Mouse (Mus musculus) embryonic facial prominence, embryonic 11.5 days (tissue): ENCODE results near the gene Rnf11. TPM values are rescaled to one million over a fixed set of nuclear protein-coding genes. Genes with fewer than 3 reads are reported as not detected.

Experiments used
- ATAC-seq: fragments of 200-750 bp; cut with Nextera tagmentation; replicated peaks from 2 replicates; pipeline ENCODE4 v1.8.0; 2017; ENCODE audit warnings: low read depth; ENCODE audit not compliant: insufficient number of reproducible peaks, low FRiP score, low TSS enrichment
- DNase-seq: peaks from one replicate; pipeline ENCODE4 v3.0.0-alpha.2; 2015; ENCODE audit warnings: low spot score
- H3K27ac ChIP-seq: fragments of 300-500 bp; sonication (generic); replicated peaks from 2 replicates; pipeline ENCODE4 v1.5.1; 2014; ENCODE audit warnings: mild to moderate bottlenecking, low read depth, low read length, control low read depth
- H3K27me3 ChIP-seq: fragments of 300-500 bp; sonication (generic); 2 replicates; pipeline ENCODE4 v1.6.1; 2014; ENCODE audit warnings: mild to moderate bottlenecking, low read length, moderate library complexity, mixed read lengths; ENCODE audit not compliant: control insufficient read depth, insufficient read depth
- H3K36me3 ChIP-seq: fragments of 300-500 bp; sonication (generic); replicated peaks from 2 replicates; pipeline ENCODE4 v1.6.1; 2014; ENCODE audit warnings: low read depth, mild to moderate bottlenecking, low read length, moderate library complexity, mixed read lengths; ENCODE audit not compliant: control insufficient read depth, insufficient read depth
- H3K4me1 ChIP-seq: fragments of 300-500 bp; sonication (generic); 2 replicates; pipeline ENCODE4 v1.6.1; 2014; ENCODE audit warnings: low read length, mixed read lengths; ENCODE audit not compliant: control insufficient read depth, insufficient read depth
- H3K4me2 ChIP-seq: fragments of 300-500 bp; sonication (generic); 2 replicates; pipeline ENCODE4 v1.6.1; 2014; ENCODE audit warnings: low read depth, mild to moderate bottlenecking, control low read depth, low read length, moderate library complexity
- H3K4me3 ChIP-seq: fragments of 300-500 bp; sonication (generic); 2 replicates; pipeline ENCODE4 v1.5.1; 2014; ENCODE audit warnings: low read depth, low read length, control low read depth
- H3K9ac ChIP-seq: fragments of 300-500 bp; sonication (generic); replicated peaks from 2 replicates; pipeline ENCODE4 v1.6.1; 2014; ENCODE audit warnings: mild to moderate bottlenecking, control low read depth, low read length
- H3K9me3 ChIP-seq: fragments of 300-500 bp; sonication (generic); replicated peaks from 2 replicates; pipeline ENCODE4 v1.6.1; 2016; ENCODE audit warnings: mild to moderate bottlenecking, low read length, inconsistent platforms, mixed read lengths; ENCODE audit not compliant: control insufficient read depth
- WGBS: fragments of 180-500 bp; shearing (Covaris S2); extraction: QIAGEN DNeasy Blood & Tissue Kit; methylation state at CpG from one replicate; pipeline ENCODE4 v1.1.7; 2014; 5-methylcytosine and 5-hydroxymethylcytosine counted together
- polyA plus RNA-seq: library from polyadenylated mRNA; unstranded; fragments of >200 nt; fragmentation: Nextera tagmentation; extraction: Ambion mirVana; gene quantifications from 2 replicates; pipeline ENCODE4 v1.2.1, GENCODE M21; 2014

Gene Rnf11
- polyA plus RNA-seq, 1 experiment from 2014 or later, result 50.8 TPM

DNA sequence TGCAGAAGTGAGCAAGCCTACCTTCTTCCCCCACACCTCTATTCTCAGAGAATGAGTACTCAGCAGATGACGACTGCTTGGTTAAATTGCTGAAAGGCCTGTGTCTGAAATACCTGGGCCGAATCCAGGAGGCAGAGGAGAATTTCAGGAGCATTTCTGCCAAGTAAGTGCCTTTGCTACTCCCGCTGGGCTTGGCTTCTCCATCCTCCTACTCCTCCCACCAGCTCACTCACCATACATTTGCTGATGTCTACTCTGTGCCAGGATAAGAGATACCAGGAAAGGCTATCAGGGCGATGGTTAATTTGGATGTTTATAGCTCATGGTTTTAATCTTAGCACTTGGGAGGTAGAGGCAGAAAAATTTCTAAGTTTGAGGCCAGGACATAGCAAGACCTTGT is 41.9 kb downstream of the Rnf11 start:
- no peaks in the 10 kb centered on the region for H3K4me1 ChIP-seq
- H3K36me3 ChIP-seq, result no peaks in the 10 kb centered on the region
- WGBS, result 82% methylated on average over 4 of the region's 4 CpGs
- ATAC-seq, result no peak
- no peaks in the 10 kb centered on the region for H3K9me3 ChIP-seq
- DNase-seq, result no peak
- no peaks in the 10 kb centered on the region for H3K27me3 ChIP-seq
- no peak overlapping the region for H3K9ac ChIP-seq
- H3K27ac ChIP-seq, result no peak overlapping the region
- H3K4me3 ChIP-seq, result no peak overlapping the region
- H3K4me2 ChIP-seq, result no peak overlapping the region

DNA sequence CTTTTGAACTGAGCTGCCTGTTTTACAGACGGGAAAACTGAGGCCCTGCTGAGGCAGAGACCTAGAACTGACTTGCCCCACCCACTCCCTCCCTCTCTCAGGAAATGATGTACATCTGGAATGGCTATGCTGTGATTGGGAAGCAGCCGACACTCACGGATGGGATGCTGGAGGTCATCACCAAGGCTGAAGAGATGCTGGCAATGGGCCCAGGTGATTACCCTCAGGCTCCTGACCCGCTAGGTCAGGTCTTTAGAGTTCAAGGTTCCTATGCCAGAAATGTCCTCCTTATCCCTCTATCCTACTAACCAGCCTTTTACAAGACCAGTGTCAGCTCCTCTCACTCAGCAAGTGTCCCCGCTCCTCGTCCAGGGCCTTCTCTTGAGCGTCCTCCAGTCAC is 42.4 kb downstream of the Rnf11 start:
- H3K4me2 ChIP-seq, result no peak overlapping the region
- WGBS, result 84% methylated on average over 7 of the region's 7 CpGs
- H3K9me3 ChIP-seq, result no peaks in the 10 kb centered on the region
- no peaks in the 10 kb centered on the region for H3K27me3 ChIP-seq
- H3K4me1 ChIP-seq, result no peaks in the 10 kb centered on the region
- H3K4me3 ChIP-seq, result no peak overlapping the region
- no peaks in the 10 kb centered on the region for H3K36me3 ChIP-seq
- ATAC-seq (no peak), DNase-seq (no peak)
- no peak overlapping the region for H3K27ac ChIP-seq
- H3K9ac ChIP-seq, result no peak overlapping the region

DNA sequence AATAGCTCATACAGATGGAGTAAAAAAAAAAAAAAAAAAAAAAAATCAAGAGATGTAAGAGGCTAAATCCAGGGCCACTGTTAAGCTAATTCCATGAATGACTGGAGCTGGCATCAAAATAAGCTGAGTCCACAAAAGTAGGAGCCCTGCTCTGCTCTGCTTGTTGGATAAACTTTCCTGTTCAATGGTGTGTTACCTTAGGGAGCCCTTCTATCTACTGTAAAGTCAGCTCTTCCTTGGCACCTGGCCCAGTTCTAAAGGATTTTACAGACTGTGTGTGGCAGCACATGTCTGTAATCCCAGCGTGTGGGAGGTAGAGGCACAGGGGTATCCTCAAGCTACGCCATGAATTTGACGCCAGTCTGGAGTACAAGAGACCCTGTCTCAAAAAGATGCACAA is 43.5 kb downstream of the Rnf11 start:
- WGBS, result 93% methylated on average over 3 of the region's 3 CpGs
- H3K27me3 ChIP-seq, result no peaks in the 10 kb centered on the region
- DNase-seq, result no peak

DNA sequence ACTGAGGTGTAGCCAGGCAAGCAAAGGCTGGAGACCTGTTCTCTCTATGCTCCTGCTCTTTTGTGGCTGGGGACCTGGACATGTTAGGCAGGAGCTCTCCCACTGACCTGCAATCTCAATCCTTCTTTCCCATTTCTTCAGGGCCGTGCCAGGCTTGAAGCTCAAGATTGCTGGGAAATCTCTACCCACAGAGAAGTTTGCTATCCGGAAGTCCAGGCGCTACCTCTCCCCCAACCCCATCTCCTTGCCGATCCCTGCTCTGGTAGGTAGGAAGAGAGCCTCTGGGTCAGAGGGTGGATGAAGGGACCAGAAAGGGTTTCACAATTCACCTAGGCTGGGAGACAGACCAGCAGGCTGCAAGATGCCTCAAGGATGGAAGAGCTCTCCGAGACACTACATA is 44.1 kb downstream of the Rnf11 start:
- no peak overlapping the region for H3K27ac ChIP-seq
- no peak for ATAC-seq
- H3K27me3 ChIP-seq, result no peaks in the 10 kb centered on the region
- H3K36me3 ChIP-seq, result no peaks in the 10 kb centered on the region
- 93% methylated on average over 5 of the region's 5 CpGs for WGBS
- DNase-seq, result no peak
- H3K4me1 ChIP-seq, result no peaks in the 10 kb centered on the region
- no peaks in the 10 kb centered on the region for H3K9me3 ChIP-seq
- no peak overlapping the region for H3K4me3 ChIP-seq
- H3K9ac ChIP-seq, result no peak overlapping the region
- no peak overlapping the region for H3K4me2 ChIP-seq

More for the DNA sequence above, 43.5 kb downstream of the Rnf11 start:
- no peaks in the 10 kb centered on the region for H3K36me3 ChIP-seq
- H3K9me3 ChIP-seq, result no peaks in the 10 kb centered on the region
- no peak overlapping the region for H3K9ac ChIP-seq
- ATAC-seq, result no peak
- H3K4me3 ChIP-seq, result no peak overlapping the region
- H3K4me1 ChIP-seq, result no peaks in the 10 kb centered on the region
- no peak overlapping the region for H3K4me2 ChIP-seq
- no peak overlapping the region for H3K27ac ChIP-seq

DNA sequence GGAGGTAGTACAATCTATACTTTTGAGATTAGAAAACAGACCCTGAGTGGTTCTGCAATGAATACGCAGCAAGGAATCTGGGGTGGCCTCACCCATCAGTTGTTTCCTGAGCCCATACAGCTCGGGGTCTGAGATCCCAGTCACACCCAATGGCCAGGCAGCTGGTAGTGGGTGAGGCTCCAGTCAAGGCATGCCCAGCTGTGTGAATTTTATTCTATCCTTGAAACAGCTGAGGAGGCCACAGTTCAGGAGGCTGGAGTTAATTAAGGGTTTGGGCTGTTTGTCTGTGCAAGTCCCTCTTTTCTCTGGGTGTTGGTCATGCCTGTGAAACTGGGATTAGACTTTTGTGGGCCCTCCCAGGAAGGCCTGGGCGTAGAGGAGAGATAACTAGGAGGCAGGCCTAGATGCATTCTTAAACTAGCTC is 44.7 kb downstream of the Rnf11 start:
- H3K27ac ChIP-seq, result no peak overlapping the region
- no peak overlapping the region for H3K9ac ChIP-seq
- no peak for ATAC-seq
- DNase-seq, result no peak
- no peaks in the 10 kb centered on the region for H3K36me3 ChIP-seq
- H3K4me2 ChIP-seq, result no peak overlapping the region
- no peak overlapping the region for H3K4me3 ChIP-seq
- H3K4me1 ChIP-seq, result no peaks in the 10 kb centered on the region
- H3K27me3 ChIP-seq, result no peaks in the 10 kb centered on the region
- no peaks in the 10 kb centered on the region for H3K9me3 ChIP-seq
- 70% methylated on average over 3 of the region's 3 CpGs for WGBS

DNA sequence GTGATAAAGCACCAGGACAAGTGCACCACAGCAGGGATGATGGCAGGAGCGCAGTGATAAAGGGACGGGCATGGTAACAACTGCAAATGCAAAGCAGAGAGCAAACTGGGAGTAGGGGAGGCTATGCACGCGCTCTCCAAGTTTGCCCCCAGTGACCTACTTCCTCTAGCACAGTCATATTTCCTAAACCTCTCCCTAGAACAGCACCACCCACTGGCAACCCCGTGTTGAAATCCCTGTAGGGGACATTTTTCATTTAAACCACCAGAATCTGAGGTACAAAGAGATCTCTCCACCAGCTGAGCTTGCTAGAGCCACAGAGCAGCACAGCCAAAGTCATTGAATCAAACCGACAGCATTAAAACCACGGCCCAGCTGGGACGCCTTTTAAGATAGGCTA is 45.4 kb downstream of the Rnf11 start:
- no peak for DNase-seq
- WGBS, result 77% methylated on average over 8 of the region's 8 CpGs

DNA sequence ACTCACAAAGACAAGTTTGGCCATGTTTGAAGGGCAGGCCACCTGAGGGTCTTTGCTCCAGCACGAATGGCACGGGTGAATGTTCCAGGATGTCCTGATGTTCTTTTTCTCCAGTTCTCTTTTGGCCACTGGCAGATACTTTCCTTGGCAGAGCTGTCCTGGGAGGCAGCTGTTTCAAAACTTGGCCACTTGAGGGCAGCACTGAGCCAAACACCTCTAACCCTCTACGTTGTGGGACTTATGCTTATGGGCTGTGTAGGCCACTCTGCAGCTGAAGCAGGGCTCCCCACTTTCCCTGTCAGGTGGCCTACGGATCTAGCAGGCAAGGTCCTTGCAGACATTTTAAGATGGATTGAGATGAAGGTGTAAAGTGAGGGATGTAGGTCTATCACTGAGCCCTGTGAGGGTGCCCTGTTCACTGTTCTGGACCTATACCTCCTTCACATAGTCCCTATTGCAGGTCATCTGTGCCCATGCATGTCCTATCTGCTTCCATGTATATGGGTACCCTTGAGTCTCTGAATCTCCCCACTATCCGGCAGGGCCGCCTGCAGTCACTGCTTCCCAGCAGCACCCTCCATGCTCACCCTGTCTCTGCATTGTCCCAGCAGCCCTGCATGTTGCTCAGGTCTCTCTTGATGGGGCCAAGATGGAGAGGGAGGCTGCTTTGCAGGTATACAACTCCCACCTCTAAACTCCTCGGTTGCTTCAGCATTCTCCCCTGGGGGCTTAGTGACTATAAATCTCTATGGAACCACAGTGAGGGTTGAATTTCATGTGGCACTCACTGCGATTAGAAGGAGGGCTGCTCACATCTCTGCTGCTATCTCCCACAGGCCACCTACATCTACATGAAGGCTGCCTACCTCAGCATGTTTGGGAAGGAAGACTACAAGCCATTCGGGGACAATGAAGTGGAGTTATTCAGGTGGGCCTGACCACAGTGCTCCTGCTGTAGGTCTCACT is 46.3 kb downstream of the Rnf11 start:
- Histone ChIP-seq H3K27ac (no peak overlapping the region), H3K4me1 (no peaks in the 10 kb centered on the region), H3K4me2 (no peak overlapping the region), H3K9me3 (no peaks in the 10 kb centered on the region), H3K27me3 (no peaks in the 10 kb centered on the region), H3K9ac (no peak overlapping the region), H3K4me3 (no peak overlapping the region), H3K36me3 (no peaks in the 10 kb centered on the region)
- WGBS, result 53% methylated on average over 9 of the region's 9 CpGs
- ATAC-seq (peak; percentile 58), DNase-seq (peak; percentile 79)

More for the DNA sequence above, 45.4 kb downstream of the Rnf11 start:
- Histone ChIP-seq H3K4me1 (no peaks in the 10 kb centered on the region), H3K9me3 (no peaks in the 10 kb centered on the region), H3K36me3 (no peaks in the 10 kb centered on the region), H3K27me3 (no peaks in the 10 kb centered on the region), H3K4me2 (no peak overlapping the region), H3K9ac (no peak overlapping the region), H3K27ac (no peak overlapping the region), H3K4me3 (no peak overlapping the region)
- no peak for ATAC-seq

DNA sequence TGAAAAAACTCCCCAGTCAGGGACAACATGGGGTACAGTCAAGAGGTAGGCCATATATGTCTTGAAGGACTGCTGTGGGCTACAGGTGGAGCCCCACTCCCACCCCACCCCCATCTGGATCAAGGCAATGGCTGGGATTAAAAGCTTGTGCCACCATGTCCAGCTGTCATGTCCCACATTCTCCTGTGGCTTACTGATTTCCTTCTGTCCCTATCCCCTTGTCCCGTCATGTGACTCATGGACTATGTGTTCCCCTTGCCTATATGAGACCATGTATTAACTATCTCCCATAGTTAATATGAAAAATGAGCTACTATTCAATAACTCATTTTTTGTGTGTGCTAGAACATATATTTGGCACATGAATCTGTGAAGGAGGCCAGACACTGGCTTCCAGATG is 50.3 kb downstream of the Rnf11 start:
- no peak for ATAC-seq
- Histone ChIP-seq H3K27me3 (no peaks in the 10 kb centered on the region), H3K9ac (no peak overlapping the region), H3K4me2 (no peak overlapping the region), H3K9me3 (no peaks in the 10 kb centered on the region), H3K27ac (no peak overlapping the region), H3K4me1 (peaks cover 3% of the 10 kb centered on the region; the same call in 1 of the 2 replicates), H3K36me3 (no peaks in the 10 kb centered on the region), H3K4me3 (no peak overlapping the region)
- DNase-seq, result no peak
- WGBS, result 95% methylated on average over 1 of the region's 1 CpGs
